Mouse (Mus musculus) testis, adult 2 months (tissue): ENCODE results near the gene Borcs5.

Source experiments
- CTCF ChIP-seq: fragments of 200-500 bp; IDR thresholded peaks from 2 replicates; pipeline ENCODE4 v1.5.1; 2012; ENCODE audit warnings: low read depth, mild to moderate bottlenecking, inconsistent platforms, low read length, moderate library complexity; ENCODE audit not compliant: control insufficient read depth, insufficient read depth, insufficient replicate concordance
- POLR2A ChIP-seq: fragments of 200-500 bp; IDR thresholded peaks from 2 replicates; pipeline ENCODE4 v1.6.1; 2012; ENCODE audit warnings: low read depth, mild to moderate bottlenecking, inconsistent platforms, low read length, moderate library complexity; ENCODE audit not compliant: control insufficient read depth

DNA sequence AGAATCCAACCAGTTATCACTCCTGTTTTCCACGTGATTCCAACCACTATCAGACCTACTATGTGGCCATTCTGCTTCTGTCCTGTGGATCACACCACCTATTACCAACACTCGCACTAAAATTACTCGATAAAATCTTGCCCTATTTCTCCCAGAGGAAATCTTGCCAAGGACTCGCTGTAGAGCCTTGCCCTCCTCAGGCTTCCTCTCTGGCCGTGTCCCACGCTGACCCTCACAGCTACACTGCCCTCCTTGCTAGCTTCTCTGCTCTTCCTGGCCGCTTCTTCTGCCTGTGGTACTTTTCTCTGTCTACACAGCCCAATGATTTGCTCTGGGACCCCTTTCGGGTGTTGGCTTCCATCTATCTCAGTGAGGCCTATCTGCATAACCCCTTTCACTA is 93.5 kb downstream of the Borcs5 start:
- TF ChIP-seq POLR2A (no peak), CTCF (no peak)
